Mouse (Mus musculus): Measurements from ENCODE around the gene Prdm13. TPM values are rescaled to one million over a fixed set of nuclear protein-coding genes. Genes with fewer than 3 reads are reported as not detected.

The Prdm13 gene
- not detected in 2 replicates for polyA plus RNA-seq (2015; fragmentation: Nextera tagmentation; extraction: Ambion mirVana)

GRCm38 (mm10) chr4:21685595-21686091, at the start of gene Prdm13:
Gene Prdm13, minus strand, starts transcription at chr4:21685963.
- Histone ChIP-seq H3K4me1 (ENCODE audit: control insufficient read depth, low read depth, low read length) (no peaks in the 10 kb centered on the region), H3K27ac (ENCODE audit: low read length) (no peak within 1 kb of the TSS), H3K36me3 (ENCODE audit: control insufficient read depth, insufficient read depth) (no peaks in the 10 kb centered on the region), H3K9me3 (replicated peaks; ENCODE audit: control insufficient read depth, low read length) (no peaks in the 10 kb centered on the region), H3K4me3 (ENCODE audit: low read depth, low read length) (no peak within 1 kb of the TSS), H3K9ac (ENCODE audit: low read depth, low read length) (no peak within 1 kb of the TSS), H3K4me2 (ENCODE audit: low read depth, low read length) (no peak within 1 kb of the TSS), H3K27me3 (ENCODE audit: control insufficient read depth, insufficient read depth, low read depth, low read length) (peaks cover 98% of the 10 kb centered on the region)
- WGBS (ENCODE audit: insufficient replicate concordance): 2% methylated on average over 38 of the region's 38 CpGs
- ATAC-seq (ENCODE audit: low read depth): no peak

- peak; percentile 99 for ATAC-seq (ENCODE audit: low read depth)
- 0% methylated on average over 37 of the region's 37 CpGs for WGBS (ENCODE audit: insufficient replicate concordance)
Measured at GRCm38 (mm10) chr4:21727615-21728165, 41.9 kb upstream of the Prdm13 start, which contains the start of gene Ccnc. Gene Ccnc, plus strand, starts transcription at chr4:21727701.

GRCm38 (mm10) chr4:21726912-21727614, 41.3 kb upstream of the Prdm13 start:
- Histone ChIP-seq H3K9ac (ENCODE audit: low read depth, low read length) (peak overlapping the region; percentile 56), H3K27ac (ENCODE audit: low read length) (peak overlapping the region; percentile 84), H3K36me3 (ENCODE audit: control insufficient read depth, insufficient read depth) (no peaks in the 10 kb centered on the region), H3K27me3 (ENCODE audit: control insufficient read depth, insufficient read depth, low read depth, low read length) (no peaks in the 10 kb centered on the region), H3K4me1 (ENCODE audit: control insufficient read depth, low read depth, low read length) (peaks cover 5% of the 10 kb centered on the region), H3K9me3 (replicated peaks; ENCODE audit: control insufficient read depth, low read length) (no peaks in the 10 kb centered on the region), H3K4me2 (ENCODE audit: low read depth, low read length) (peak overlapping the region; percentile 92), H3K4me3 (ENCODE audit: low read depth, low read length) (peak overlapping the region; percentile 62)
- WGBS (ENCODE audit: insufficient replicate concordance): 1% methylated on average over 22 of the region's 22 CpGs
- peak; percentile 48 for ATAC-seq (ENCODE audit: low read depth)

More at GRCm38 (mm10) chr4:21727615-21728165, 41.9 kb upstream of the Prdm13 start, which contains the start of gene Ccnc:
- no peaks in the 10 kb centered on the region for H3K9me3 ChIP-seq (replicated peaks; ENCODE audit: control insufficient read depth, low read length)
- H3K36me3 ChIP-seq (ENCODE audit: control insufficient read depth, insufficient read depth): peaks cover under 1% of the 10 kb centered on the region; the same call in 1 of the 2 replicates
- H3K4me2 ChIP-seq (ENCODE audit: low read depth, low read length): peak within 1 kb of the TSS; percentile 92
- peaks cover 5% of the 10 kb centered on the region for H3K4me1 ChIP-seq (ENCODE audit: control insufficient read depth, low read depth, low read length)
- H3K27me3 ChIP-seq (ENCODE audit: control insufficient read depth, insufficient read depth, low read depth, low read length): no peaks in the 10 kb centered on the region
- H3K4me3 ChIP-seq (ENCODE audit: low read depth, low read length): peak within 1 kb of the TSS; percentile 62
- H3K9ac ChIP-seq (ENCODE audit: low read depth, low read length): peak within 1 kb of the TSS; percentile 56
- peak within 1 kb of the TSS; percentile 84 for H3K27ac ChIP-seq (ENCODE audit: low read length)

- H3K9me3 ChIP-seq (replicated peaks; ENCODE audit: control insufficient read depth, low read length): no peaks in the 10 kb centered on the region
- H3K36me3 ChIP-seq (ENCODE audit: control insufficient read depth, insufficient read depth): no peaks in the 10 kb centered on the region
- H3K4me2 ChIP-seq (ENCODE audit: low read depth, low read length): no peak overlapping the region
- H3K27ac ChIP-seq (ENCODE audit: low read length): no peak overlapping the region
- H3K4me1 ChIP-seq (ENCODE audit: control insufficient read depth, low read depth, low read length): peaks cover 2% of the 10 kb centered on the region; the same call in 1 of the 2 replicates
- no peaks in the 10 kb centered on the region for H3K27me3 ChIP-seq (ENCODE audit: control insufficient read depth, insufficient read depth, low read depth, low read length)
- ATAC-seq (ENCODE audit: low read depth): no peak
- no peak overlapping the region for H3K4me3 ChIP-seq (ENCODE audit: low read depth, low read length)
- WGBS (ENCODE audit: insufficient replicate concordance): 52% methylated on average over 7 of the region's 7 CpGs
- no peak overlapping the region for H3K9ac ChIP-seq (ENCODE audit: low read depth, low read length)
Measured at GRCm38 (mm10) chr4:21722752-21723334, 37.1 kb upstream of the Prdm13 start.

- peak; percentile 55 for ATAC-seq (ENCODE audit: low read depth)
- WGBS (ENCODE audit: insufficient replicate concordance): 3% methylated on average over 13 of the region's 13 CpGs
- no peaks in the 10 kb centered on the region for H3K4me1 ChIP-seq (ENCODE audit: control insufficient read depth, low read depth, low read length)
Measured at GRCm38 (mm10) chr4:21712147-21712546, 26.4 kb upstream of the Prdm13 start.

GRCm38 (mm10) chr4:21705046-21705445, 19.3 kb upstream of the Prdm13 start:
- Histone ChIP-seq H3K4me1 (ENCODE audit: control insufficient read depth, low read depth, low read length) (no peaks in the 10 kb centered on the region), H3K9ac (ENCODE audit: low read depth, low read length) (no peak overlapping the region), H3K27me3 (ENCODE audit: control insufficient read depth, insufficient read depth, low read depth, low read length) (no peaks in the 10 kb centered on the region), H3K36me3 (ENCODE audit: control insufficient read depth, insufficient read depth) (no peaks in the 10 kb centered on the region), H3K4me3 (ENCODE audit: low read depth, low read length) (no peak overlapping the region), H3K4me2 (ENCODE audit: low read depth, low read length) (no peak overlapping the region), H3K9me3 (replicated peaks; ENCODE audit: control insufficient read depth, low read length) (no peaks in the 10 kb centered on the region), H3K27ac (ENCODE audit: low read length) (no peak overlapping the region)
- 24% methylated on average over 1 of the region's 1 CpGs for WGBS (ENCODE audit: insufficient replicate concordance)
- no peak for ATAC-seq (ENCODE audit: low read depth)

More at GRCm38 (mm10) chr4:21712147-21712546, 26.4 kb upstream of the Prdm13 start:
- H3K9me3 ChIP-seq (replicated peaks; ENCODE audit: control insufficient read depth, low read length): no peaks in the 10 kb centered on the region
- no peak overlapping the region for H3K27ac ChIP-seq (ENCODE audit: low read length)
- H3K4me3 ChIP-seq (ENCODE audit: low read depth, low read length): no peak overlapping the region
- no peaks in the 10 kb centered on the region for H3K27me3 ChIP-seq (ENCODE audit: control insufficient read depth, insufficient read depth, low read depth, low read length)
- H3K9ac ChIP-seq (ENCODE audit: low read depth, low read length): no peak overlapping the region
- H3K4me2 ChIP-seq (ENCODE audit: low read depth, low read length): no peak overlapping the region
- H3K36me3 ChIP-seq (ENCODE audit: control insufficient read depth, insufficient read depth): no peaks in the 10 kb centered on the region

- no peaks in the 10 kb centered on the region for H3K36me3 ChIP-seq (ENCODE audit: control insufficient read depth, insufficient read depth)
- H3K27me3 ChIP-seq (ENCODE audit: control insufficient read depth, insufficient read depth, low read depth, low read length): peaks cover 20% of the 10 kb centered on the region
- 17% methylated on average over 7 of the region's 7 CpGs for WGBS (ENCODE audit: insufficient replicate concordance)
- no peaks in the 10 kb centered on the region for H3K4me1 ChIP-seq (ENCODE audit: control insufficient read depth, low read depth, low read length)
- ATAC-seq (ENCODE audit: low read depth): no peak
- no peak overlapping the region for H3K4me2 ChIP-seq (ENCODE audit: low read depth, low read length)
- H3K9me3 ChIP-seq (replicated peaks; ENCODE audit: control insufficient read depth, low read length): no peaks in the 10 kb centered on the region
- no peak overlapping the region for H3K27ac ChIP-seq (ENCODE audit: low read length)
- no peak overlapping the region for H3K9ac ChIP-seq (ENCODE audit: low read depth, low read length)
- H3K4me3 ChIP-seq (ENCODE audit: low read depth, low read length): no peak overlapping the region
Measured at GRCm38 (mm10) chr4:21695638-21696254, 10.0 kb upstream of the Prdm13 start.

- Histone ChIP-seq H3K9ac (ENCODE audit: low read depth, low read length) (no peak overlapping the region), H3K27ac (ENCODE audit: low read length) (no peak overlapping the region), H3K36me3 (ENCODE audit: control insufficient read depth, insufficient read depth) (no peaks in the 10 kb centered on the region), H3K27me3 (ENCODE audit: control insufficient read depth, insufficient read depth, low read depth, low read length) (peaks cover 75% of the 10 kb centered on the region), H3K4me1 (ENCODE audit: control insufficient read depth, low read depth, low read length) (no peaks in the 10 kb centered on the region), H3K9me3 (replicated peaks; ENCODE audit: control insufficient read depth, low read length) (no peaks in the 10 kb centered on the region), H3K4me3 (ENCODE audit: low read depth, low read length) (no peak overlapping the region), H3K4me2 (ENCODE audit: low read depth, low read length) (no peak overlapping the region)
- no peak for ATAC-seq (ENCODE audit: low read depth)
- 8% methylated on average over 7 of the region's 7 CpGs for WGBS (ENCODE audit: insufficient replicate concordance)
Measured at GRCm38 (mm10) chr4:21690221-21690620, 4.5 kb upstream of the Prdm13 start.

All from liver, embryonic 16.5 days (tissue).